Mouse (Mus musculus): ENCODE measurements around the gene Atp2c1.

Atp2c1 gene

DNA sequence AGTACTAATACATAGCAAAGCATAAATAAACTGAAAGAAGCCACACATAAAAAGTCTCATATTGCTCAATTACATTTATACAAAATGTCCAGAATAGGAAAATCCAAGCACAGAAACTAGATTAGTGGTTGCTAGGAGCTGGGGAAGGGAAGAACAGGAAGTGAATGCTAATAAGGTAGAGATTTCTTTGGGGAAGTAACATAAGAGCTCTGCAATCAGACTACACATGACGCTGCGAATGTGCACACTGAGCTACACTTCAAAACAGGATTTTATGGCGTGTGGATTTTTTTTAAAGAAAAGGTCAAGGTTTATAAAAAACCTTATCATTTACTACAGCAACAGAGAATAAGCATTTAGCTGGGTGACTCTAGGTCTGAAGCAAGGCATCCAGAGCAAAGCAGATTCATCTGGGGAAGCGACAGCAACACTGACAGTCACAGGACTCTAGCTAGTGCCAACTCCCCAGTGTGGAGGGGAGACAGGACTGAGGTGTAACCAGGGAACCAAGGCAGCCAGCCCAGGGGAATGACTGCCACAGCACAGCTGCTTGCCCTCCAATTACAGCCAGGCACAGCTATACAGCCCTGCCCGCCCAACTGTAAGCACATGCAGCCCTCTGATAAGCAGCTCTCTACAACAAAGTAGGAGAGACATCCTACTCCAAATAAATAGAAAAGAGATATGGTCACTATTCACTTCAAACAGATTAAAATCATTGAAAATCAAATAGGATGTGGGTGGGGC lies 42.6 kb downstream of the Atp2c1 start:
- DNase-seq: peak; percentile 9 to 33

DNA sequence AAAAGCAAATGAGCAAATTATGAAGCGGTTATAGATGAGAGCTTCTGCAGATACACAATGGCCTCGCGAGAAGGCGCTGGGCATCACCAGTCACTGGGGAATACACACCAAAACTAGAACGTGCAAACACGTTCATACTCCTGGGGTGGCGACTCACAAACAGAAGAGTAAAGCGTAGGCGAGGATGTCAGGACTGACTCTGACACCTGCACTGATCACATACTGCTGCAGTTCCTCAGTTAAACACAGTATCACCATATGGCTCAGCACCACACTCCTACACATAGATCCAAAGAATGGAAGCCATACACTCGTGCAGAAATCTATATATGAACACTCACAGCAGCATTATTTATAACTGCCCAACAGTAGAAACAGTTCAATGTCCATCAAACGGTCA lies 43.2 kb downstream of the Atp2c1 start:
- no peak for DNase-seq

DNA sequence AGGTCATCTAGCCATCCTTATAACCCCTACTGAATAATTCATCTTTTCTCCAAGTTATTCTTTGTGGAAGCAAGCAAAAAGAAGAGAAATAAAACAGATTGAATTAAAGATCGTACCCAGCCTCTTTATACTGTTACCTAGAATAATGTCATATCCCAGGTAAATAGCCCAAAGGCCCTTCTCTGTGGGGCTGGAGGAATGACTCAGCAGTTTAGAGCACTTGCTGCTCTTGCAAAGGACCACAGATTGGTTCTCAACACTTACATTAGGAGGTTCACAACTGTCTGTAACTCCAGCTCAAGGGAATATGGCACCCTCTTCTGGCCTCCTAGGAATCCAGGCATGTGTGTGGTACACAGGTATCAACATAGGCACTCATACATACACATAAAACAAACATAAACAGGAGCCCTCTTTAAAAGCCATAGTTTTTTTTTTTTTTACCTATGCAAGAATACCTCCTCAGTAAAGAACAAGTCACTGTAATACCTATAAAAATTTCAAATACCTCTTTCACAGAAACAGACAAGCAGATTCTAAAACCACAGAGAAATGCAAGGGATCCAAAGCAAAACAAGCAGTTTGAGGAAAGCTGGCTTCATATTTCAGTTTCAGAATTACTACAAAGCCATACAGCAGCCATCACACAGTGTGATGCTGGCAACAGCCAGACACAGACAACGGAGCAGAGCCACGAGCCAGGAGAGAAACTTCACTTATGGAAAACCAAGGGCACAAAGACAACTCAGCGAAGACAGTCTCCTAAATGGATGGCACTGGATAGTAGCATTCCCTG lies 44.2 kb downstream of the Atp2c1 start:
- DNase-seq: no peak

DNA sequence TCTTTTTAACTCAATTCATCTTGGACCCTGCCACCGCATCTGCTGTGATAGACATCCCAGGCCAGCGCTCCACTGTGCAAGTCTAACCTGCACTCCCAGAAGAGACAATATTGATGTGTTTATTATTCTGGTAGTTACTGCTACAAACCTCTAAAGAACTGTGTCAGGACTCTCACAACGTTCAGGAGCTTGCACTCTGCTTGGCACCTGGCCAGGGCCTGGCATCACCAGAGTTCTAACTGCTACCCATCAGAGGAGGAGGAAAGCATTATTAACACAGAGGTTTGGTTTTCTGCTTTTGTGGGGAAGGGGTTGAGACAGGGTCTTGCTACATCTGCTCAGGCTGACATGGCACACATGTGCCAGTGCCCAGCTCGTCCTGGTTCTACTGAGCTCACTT lies 45.0 kb downstream of the Atp2c1 start:
- DNase-seq: no peak

DNA sequence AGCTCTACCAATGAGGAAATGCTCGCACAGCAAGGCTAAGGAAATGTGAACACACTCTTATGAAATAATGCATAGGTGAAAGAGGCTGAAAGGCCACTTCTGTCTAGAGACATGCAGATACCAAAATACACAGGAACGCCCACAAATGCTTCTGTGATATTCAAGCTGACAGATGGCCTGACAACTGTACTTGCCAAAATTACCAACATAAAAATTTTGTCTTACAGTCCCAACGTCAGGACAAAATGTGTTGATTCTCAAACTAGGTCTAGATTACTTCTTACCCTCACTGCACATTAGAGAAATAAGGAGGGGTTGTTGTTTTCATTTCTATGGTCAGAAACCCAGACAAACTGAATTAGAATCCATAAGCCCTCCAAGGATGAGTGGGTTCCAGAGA lies 51.0 kb downstream of the Atp2c1 start:
- no peak for DNase-seq

DNA sequence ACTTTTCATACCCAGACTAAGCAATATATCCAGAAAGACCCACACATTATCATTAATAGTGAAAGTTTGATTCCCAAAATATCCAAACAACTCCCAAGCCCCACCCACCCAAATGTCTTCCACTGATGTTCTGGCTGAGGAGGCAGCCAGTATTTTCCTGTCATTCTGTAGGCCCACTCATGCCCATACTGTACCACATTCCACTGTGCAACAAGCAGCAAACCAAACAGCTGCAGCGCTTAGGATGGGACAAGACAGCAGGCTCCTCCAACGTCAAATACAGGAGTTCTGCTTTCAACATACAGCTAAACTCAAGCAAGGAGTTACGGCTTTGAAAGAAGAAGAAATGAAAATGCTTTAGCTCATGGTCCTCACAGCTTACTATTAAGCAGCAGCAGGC lies 52.2 kb downstream of the Atp2c1 start:
- no peak for DNase-seq

DNA sequence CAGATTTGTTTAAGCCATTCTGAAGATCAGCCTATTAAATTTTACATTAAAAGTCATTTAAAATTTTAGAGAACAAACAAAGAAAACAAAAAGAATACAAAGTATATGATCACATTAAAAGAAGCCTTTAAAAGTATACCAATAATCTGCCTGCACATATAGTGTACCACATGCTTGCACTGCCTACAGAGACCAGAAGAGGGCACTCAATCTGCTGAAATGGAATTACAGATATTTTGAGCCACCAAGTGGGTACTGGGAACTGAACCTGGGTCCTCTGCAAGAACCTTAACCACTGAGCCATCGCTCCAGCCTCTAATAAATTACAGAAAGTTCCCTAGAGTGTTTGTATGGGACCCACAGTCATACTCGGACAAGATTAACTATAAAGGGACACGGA lies 59.3 kb downstream of the Atp2c1 start:
- no peak for DNase-seq

DNA sequence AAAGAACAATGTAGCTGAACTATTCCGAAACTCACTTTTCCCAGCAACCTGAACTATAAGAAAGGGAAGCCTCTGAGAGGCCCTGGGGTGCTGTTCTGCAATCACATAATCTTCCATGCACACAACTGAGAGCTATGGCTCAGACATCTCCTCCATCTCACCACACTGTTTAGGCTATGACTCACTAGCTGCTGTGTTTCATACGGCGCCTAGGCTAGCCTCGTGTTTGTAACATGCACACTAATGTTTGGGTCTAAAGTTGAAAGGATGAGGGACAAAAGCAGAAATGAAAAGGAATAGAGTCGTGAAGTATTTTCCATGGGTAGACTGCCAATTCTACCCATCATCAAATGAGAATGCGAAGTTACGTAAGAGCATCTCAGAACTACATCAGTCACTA lies 65.6 kb downstream of the Atp2c1 start:
- DNase-seq: no peak

DNA sequence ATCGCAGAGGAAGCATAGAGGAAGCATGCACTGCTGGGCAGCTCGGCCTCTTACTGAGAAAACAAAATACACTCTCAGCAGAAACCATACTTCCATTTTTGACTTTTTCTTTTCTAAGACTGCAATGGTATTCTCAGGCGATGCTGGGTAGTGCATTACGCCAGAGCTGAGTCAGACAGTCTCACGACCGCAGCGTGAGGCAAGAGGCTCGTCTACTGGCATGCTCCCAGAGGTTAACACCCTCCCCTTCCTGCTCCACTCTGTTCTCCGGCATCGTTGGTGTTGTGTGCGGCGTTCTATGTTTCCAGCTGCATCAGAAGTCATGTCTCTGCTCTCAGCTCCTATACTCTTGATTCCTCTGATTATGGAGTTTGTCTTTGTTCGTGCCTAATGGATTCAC lies 68.1 kb downstream of the Atp2c1 start:
- DNase-seq: peak; percentile 11 to 15

DNA sequence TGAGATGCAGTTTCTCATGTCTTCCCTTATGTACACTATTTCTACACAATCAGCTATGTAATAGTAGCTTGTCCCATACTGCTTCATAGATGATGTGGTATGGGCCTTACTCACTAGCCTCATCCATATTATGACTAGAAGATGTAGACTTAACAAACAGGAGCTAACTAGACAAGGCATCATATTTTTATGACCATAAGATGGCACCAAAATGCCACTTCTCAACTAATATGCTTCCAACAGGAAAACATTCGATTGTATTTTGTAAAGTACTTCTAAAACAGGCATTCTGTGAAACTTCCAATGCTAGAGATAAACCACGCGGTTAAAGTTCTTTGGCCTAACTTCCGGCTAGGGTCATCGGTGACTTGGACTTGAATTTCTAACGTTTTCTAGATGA lies 118.6 kb downstream of the Atp2c1 start:
- DNase-seq: no peak

DNA sequence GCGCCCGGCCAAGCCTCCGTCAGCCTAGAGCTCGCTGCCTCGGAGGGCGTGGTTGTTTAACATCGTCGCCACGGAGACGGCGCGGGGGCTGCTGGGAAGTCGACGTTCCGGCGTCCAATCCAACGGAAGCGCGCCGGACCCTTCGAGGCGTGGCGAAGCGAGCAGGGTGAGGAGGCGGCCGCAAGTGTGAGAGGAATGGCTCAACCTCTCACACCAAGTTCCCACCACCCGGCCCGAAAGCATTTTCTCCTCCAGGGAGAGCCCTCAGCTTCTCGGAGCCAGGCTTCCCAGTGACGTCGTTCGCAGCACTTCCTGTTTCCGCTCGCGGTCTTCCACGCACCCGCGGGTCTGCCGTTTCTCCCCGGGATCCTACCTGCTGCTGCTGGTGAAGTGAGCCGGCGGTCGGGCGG lies 131.9 kb downstream of the Atp2c1 start, which contains the start of the genes Aste1 and Nek11:
Gene Aste1 (plus strand): TSS at position 175 of the 410 bp plus-strand sequence.
Gene Nek11 (minus strand): TSS at position 307 of the 410 bp plus-strand sequence.
- peak; percentile 95 for DNase-seq

DNA sequence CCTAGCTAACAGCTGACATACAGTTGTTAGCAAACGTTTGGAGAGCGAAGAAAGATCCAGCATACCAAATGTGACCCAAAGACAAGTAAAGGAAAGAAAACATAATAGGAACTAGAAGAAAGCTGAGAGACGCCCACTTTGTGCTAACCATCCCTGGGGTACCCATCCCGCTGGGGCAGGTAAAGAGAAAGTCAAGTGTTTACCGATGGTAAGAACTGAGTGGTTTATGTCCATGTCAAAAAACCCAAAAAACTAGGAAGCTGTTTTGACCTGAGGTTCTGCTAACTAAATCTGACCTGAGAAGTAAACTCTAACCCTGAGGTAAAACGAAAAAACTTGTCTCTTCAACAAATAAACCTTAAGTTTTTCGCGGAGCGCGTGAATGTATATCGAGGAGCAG lies 132.4 kb downstream of the Atp2c1 start:
- no peak for DNase-seq

DNA sequence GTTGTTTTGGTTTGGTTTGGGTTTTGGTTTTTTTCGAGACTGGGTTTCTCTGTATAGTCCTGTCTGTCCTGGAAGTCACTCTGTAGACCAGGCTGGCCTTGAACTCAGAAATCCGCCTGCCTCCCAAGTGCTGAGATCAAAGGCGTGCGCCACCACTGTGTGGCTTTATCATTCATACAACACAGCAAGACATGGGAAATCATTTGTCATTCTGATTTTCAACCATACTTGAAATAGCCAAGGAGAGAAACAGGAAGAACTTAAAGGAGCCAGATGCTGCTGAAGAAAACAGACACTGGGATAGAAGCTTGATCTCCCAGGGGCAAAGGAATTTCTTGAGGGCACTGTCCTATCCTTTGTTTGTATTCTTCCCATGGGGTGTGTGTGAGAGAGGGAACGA lies 136.5 kb downstream of the Atp2c1 start:
- no peak for DNase-seq

DNA sequence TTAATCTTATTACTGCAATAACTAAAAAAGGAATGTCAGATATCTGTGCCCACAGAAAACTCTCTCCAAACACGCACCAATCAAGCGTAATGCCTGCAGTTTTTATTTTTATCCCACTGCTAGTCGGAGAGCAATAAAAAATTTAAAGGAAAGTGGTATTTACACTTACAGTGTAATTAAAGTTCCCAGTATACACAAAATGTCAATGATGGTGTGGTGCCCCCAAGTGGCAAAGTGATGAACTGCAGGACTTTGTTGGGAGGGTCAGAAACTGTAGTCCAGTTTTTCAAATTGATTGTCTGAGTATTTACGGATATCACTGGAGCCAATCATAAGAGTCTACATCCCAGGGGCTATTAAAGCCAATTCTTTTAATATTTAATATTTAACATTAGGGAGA lies 137.8 kb downstream of the Atp2c1 start:
- peak; percentile 43 to 62 for DNase-seq

DNA sequence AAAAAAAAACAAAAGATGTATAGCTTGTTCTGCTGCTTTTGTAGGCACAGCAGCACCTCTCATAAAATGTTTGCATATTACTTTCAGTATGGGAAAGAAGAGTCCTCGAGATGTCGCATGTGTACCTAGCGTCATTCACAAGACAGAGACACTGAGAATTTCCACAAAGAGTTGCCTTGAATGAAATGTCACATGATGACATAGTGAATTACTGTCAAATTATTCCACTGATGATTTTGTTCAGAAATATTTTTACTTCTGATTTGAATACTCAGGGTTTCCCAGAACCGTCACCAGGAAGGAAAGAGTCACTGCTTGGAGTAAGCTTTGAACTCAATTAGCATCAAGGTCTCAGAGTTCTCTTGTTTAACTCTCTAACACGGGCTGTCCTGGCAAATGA lies 139.7 kb downstream of the Atp2c1 start:
- no peak for DNase-seq

DNA sequence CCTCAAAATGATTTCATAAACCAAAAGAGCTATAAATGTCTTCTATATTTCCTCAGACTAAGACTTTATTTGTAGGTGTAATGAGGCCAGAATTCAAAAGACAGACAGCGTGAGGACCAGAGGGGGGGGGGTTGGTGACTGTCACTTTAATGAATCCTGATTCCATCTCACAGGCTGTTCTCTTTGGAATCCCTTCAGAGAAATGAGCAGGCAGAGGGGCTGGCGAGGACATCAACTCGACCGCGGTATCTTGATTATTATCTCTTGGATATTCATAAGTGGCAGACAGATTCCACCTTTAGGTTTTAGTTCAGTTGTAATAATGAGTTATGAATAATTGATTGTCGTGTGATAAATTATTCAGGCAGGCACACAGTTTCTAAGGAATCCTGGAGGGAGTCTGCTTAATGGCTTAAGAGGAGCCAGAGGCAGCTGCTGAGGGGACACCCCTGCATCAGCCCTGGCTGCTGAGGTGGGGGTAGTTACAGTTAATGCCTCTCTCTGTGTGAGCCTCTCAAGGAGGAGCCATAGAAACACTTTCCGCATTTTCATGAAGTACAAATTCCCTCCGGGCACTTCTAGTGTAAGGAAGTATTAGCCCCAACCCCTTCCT lies 147.5 kb downstream of the Atp2c1 start:
- DNase-seq: no peak

DNA sequence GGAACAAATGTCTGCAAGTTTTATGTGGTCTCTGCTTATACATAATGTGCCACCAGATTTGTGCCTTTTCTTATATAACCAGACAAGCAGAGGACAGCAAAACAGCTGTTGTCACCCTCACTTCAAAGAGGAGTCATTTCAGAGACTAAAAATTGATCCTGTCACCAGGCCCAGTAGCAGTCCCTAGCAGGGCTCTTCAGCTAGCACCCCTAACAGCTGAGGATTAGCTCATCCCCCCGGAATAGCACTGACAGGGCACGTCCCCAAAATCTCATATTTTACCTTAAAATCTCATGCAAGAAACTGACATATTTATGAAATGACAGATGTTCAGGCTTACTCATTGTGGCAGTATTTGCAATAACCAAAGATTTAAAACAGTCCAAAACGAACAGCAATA lies 149.5 kb downstream of the Atp2c1 start:
- no peak for DNase-seq

DNA sequence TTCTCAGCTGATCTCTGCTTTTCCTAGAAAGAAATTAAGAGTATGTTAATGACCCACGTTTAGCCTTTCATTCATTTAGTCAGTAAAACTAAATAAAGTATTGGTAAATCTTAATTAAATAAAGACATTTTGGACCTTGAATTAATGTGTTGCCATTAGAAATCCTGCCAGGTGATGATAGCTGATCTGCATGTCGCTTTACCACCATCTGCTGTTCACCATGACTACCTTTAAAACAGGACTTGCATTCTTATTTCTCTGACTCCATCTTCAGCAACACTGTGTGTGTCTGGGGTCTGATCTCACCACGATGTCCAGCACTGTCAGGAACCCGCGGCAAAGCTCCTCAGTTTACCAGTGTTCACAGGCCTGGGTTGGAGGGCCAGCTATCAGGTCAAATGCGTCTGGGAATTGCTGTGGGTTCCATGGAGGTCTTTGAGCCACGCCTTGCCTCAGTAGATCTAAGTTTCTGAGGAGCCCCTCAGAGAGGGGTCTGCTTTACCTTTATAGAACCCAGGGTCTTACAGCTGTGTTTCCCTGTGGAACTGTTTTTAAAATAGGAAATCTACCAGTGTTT lies 150.1 kb downstream of the Atp2c1 start:
- DNase-seq: no peak

DNA sequence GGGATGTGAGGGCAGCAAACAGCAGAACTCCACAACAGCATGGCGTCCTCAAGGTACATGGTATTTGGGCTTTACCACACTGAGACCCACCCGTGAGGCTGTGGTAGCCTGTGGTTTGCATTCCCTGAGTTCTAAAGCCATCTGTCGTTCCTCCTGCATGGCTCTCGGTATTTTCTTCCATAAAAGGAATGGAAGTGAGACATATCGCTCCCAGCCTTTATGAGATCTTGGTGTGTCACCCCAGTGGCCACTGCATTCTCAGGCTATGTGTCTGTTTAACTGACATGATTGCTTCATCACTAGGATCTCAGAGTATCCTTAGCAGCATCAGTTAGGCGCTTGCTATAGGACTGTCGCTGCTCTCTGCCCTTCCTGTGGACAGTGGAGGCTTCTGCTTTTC lies 150.7 kb downstream of the Atp2c1 start:
- no peak for DNase-seq

DNA sequence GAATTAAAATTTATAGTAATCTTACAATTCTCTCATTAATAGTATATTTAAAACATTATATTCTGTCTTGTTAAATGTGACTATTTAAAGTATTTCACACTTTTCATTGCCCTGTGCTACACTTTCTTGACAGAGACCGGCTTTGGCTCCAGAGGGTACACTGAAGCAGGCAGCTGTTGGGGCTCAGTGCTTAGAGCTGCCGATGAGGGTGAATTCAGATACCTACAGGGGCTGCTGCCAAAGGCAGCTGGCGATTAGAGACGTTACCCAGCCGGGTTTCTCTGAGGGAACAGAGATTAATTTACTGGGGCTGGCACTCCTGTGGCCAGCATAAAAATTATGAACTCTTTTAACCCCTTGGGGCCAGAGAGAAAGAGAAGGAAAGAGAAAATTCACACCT lies 152.8 kb downstream of the Atp2c1 start:
- no peak for DNase-seq

DNA sequence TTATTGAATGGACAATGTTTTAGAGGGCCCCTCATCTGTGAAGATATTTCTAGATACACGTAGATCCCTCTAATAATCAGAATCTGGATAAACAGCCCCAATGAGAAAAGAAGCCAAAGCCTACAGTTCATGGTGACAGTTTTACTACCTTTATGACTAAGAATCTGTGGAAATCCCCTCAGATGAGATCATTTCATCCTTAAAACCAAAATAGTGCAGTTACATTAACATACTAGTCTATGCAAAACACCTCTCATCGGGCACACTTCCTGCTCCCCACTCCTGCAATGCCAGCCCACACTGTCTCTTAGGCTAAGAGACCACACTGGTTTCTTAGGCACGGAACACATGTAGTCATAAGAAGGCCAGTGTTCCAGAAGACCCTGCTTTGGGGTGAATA lies 158.5 kb downstream of the Atp2c1 start:
- no peak for DNase-seq

DNA sequence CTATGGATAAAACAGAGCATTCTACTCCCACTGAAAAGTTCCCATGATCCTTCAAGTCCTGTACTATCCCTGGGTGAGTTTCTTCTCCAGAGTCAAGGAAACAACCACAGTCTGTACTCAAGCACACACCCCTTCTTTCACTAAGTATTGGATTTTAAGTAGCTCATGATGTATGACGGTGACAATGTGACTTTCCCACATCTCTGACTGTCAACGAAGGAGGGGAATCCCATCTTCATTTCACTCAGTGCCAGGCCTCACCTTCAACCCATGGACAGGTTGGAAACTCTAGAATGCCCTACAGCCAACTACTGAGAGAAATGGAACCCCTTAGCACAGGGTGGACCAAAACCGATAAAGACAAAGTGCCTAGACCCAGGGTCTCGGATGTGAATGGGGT lies 160.9 kb downstream of the Atp2c1 start:
- DNase-seq: no peak

DNA sequence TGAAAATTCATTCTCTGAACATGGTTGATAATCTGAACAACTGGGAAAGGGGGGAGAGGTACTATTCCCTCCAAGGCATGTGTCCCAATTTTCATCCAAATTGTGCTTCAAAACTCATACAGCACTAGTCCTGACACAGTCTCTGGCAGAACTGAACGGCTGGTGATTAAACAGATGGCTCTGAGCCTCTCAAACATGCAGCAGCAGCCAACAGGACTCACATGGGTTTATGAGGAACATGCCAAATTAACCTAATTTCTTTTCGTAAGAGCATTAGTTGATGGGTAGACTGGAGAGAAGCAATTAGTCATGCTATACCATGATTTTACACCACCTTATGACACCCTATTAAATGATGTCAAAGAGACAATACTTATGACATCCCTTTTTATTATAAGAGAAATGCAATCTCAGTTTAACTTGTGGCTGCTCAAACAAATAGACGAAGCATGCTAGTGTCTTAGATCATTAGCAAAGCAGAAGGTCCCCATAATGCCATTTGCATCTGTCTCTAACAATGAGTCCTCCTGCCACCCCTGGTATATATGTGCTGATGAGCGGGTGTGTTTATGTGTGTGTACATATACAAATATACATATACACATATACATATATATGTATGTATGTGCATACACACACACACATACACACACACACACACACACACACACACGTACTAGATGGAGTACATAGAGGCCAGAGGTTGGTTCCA lies 163.4 kb downstream of the Atp2c1 start:
- DNase-seq: no peak
